Mouse (Mus musculus): ENCODE measurements at regions not wholly inside any gene's neighbourhood (a gene's known extent, or its start where the extent isn't known, plus 50 kb on each side); places are given as distances from the start of the nearest gene placed in this dataset.

DNA sequence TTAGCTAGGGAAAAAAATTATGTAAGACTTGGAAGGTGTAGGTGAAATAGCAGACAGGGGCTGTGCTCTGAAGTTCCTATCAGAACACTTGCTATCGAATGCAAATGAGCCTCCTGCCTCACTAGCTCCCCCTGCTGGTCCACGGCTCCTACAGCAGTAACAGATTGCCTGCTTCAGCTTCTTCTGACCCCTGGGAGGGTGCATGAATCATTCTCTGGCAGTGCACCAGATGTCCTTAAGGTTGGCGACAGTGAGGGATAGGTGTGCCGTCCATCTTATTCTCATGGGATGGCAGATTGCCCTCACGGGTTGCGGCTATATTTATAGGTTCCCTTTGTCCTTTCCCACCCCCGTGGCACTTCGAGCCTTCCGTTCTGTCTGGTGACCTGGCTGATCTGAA is 535.7 kb downstream of the Plekhb2 start:
- TF ChIP-seq CTCF (IDR thresholded peaks at IDR 0.05; ENCODE audit: insufficient read depth, low read depth, low read length) (peak; percentile 61), POLR2A (IDR thresholded peaks at IDR 0.05; ENCODE audit: insufficient read depth, low read depth, low read length) (no peak)

Measured in olfactory bulb, adult 2 months (tissue).